Mouse (Mus musculus) neural tube, embryonic 11.5 days (tissue): ENCODE data around the gene Ceacam10. TPM values are rescaled to one million over a fixed set of nuclear protein-coding genes. Genes with fewer than 3 reads are reported as not detected.

Experiments used
- ATAC-seq: fragments of 200-750 bp; cut with Nextera tagmentation; 2 replicates; pipeline ENCODE4 v1.8.0; 2017; ENCODE audit warnings: moderate number of reproducible peaks, mild to moderate bottlenecking, moderate TSS enrichment, moderate library complexity; ENCODE audit not compliant: insufficient read depth, low FRiP score, low TSS enrichment
- DNase-seq: peaks from one replicate; pipeline ENCODE4 v3.0.0-alpha.2; 2015; ENCODE audit warnings: low spot score
- H3K27ac ChIP-seq: fragments of 300-500 bp; sonication (generic); 2 replicates; pipeline ENCODE4 v1.5.1; 2014; ENCODE audit warnings: low read depth, mild to moderate bottlenecking, low read length
- H3K27me3 ChIP-seq: fragments of 300-500 bp; sonication (generic); 2 replicates; pipeline ENCODE4 v1.6.1; 2014; ENCODE audit warnings: mild to moderate bottlenecking, low read length, mixed read lengths; ENCODE audit not compliant: control insufficient read depth, insufficient read depth
- H3K36me3 ChIP-seq: fragments of 300-500 bp; sonication (generic); 2 replicates; pipeline ENCODE4 v1.6.1; 2014; ENCODE audit warnings: mild to moderate bottlenecking, low read length, moderate library complexity, mixed read lengths; ENCODE audit not compliant: control insufficient read depth, insufficient read depth
- H3K4me1 ChIP-seq: fragments of 300-500 bp; sonication (generic); 2 replicates; pipeline ENCODE4 v1.6.1; 2014; ENCODE audit warnings: low read length, mixed read lengths; ENCODE audit not compliant: control insufficient read depth, insufficient read depth
- H3K4me2 ChIP-seq: fragments of 300-500 bp; sonication (generic); 2 replicates; pipeline ENCODE4 v1.6.1; 2014; ENCODE audit warnings: low read depth, mild to moderate bottlenecking, moderate library complexity
- H3K4me3 ChIP-seq: fragments of 300-500 bp; sonication (generic); 2 replicates; pipeline ENCODE4 v1.5.1; 2014; ENCODE audit warnings: low read depth, low read length
- H3K9ac ChIP-seq: fragments of 300-500 bp; sonication (generic); 2 replicates; pipeline ENCODE4 v1.6.1; 2014; ENCODE audit warnings: mild to moderate bottlenecking, low read length
- H3K9me3 ChIP-seq: fragments of 300-500 bp; sonication (generic); 2 replicates; pipeline ENCODE4 v1.6.1; 2016; ENCODE audit warnings: low read length; ENCODE audit not compliant: control insufficient read depth
- WGBS: fragments of 180-500 bp; shearing (Covaris S2); extraction: QIAGEN DNeasy Blood & Tissue Kit; methylation state at CpG from one replicate; pipeline ENCODE4 v1.1.7; 2014; 5-methylcytosine and 5-hydroxymethylcytosine counted together
- polyA plus RNA-seq: library from polyadenylated mRNA; unstranded; fragments of >200 nt; fragmentation: Nextera tagmentation; extraction: Ambion mirVana; gene quantifications from 2 replicates; pipeline ENCODE4 v1.2.1, GENCODE M21; 2014

Ceacam10 gene
- polyA plus RNA-seq, 1 experiment from 2014 or later: not detected

- no peaks in the 10 kb centered on the region for H3K27me3 ChIP-seq
- H3K4me3 ChIP-seq: no peak overlapping the region
- H3K9ac ChIP-seq: no peak overlapping the region
- DNase-seq (no peak), ATAC-seq (no peak)
- no peak overlapping the region for H3K4me2 ChIP-seq
- H3K4me1 ChIP-seq: no peaks in the 10 kb centered on the region
- H3K9me3 ChIP-seq: no peaks in the 10 kb centered on the region
- 90% methylated on average over 4 of the region's 4 CpGs for WGBS
- H3K36me3 ChIP-seq: no peaks in the 10 kb centered on the region
- H3K27ac ChIP-seq: no peak overlapping the region
Measured at GRCm38 (mm10) chr7:24827181-24827580, 50.2 kb downstream of the Ceacam10 start.

Other genes with a start within 250 kb of the Ceacam10 start
- 16.4 and 19.1 TPM in 2 replicates for gene Irgq, start 246.5 kb upstream of the Ceacam10 start, polyA plus RNA-seq
- gene Pinlyp, start 231.1 kb upstream of the Ceacam10 start, polyA plus RNA-seq: not detected in 2 replicates
- gene Xrcc1, start 230.9 kb upstream of the Ceacam10 start, polyA plus RNA-seq: 100 and 120 TPM in 2 replicates
- 23.4 and 23.5 TPM in 2 replicates for gene Ethe1, start 189.7 kb upstream of the Ceacam10 start, polyA plus RNA-seq
- 1.7 and 2.1 TPM in 2 replicates for gene Zfp575, start 189.6 kb upstream of the Ceacam10 start, polyA plus RNA-seq
- 0.11 TPM in 1 of 2 replicates, not detected in the other for gene Phldb3, start 166.4 kb upstream of the Ceacam10 start, polyA plus RNA-seq
- gene Lypd3, start 140.7 kb upstream of the Ceacam10 start, polyA plus RNA-seq: 0.76 and 0.99 TPM in 2 replicates
- gene Tex101, start 100.5 kb upstream of the Ceacam10 start, polyA plus RNA-seq: not detected in 2 replicates
- not detected in 2 replicates for gene BC049730, start 68.0 kb upstream of the Ceacam10 start, polyA plus RNA-seq
- gene Gm4763, start 50.3 kb upstream of the Ceacam10 start, polyA plus RNA-seq: not detected in 2 replicates
- gene Cd177, start 16.9 kb upstream of the Ceacam10 start, polyA plus RNA-seq: not detected in 2 replicates
- 21.0 and 23.9 TPM in 2 replicates for gene Gm9844, start 85.0 kb downstream of the Ceacam10 start, polyA plus RNA-seq
- gene Lypd4, start 92.7 kb downstream of the Ceacam10 start, polyA plus RNA-seq: not detected in 2 replicates
- not detected in 2 replicates for gene Dmrtc2, start 92.9 kb downstream of the Ceacam10 start, polyA plus RNA-seq
- 1,782 and 1,828 TPM in 2 replicates for gene Rps19, start 107.2 kb downstream of the Ceacam10 start, polyA plus RNA-seq
- gene Cd79a, start 120.2 kb downstream of the Ceacam10 start, polyA plus RNA-seq: 0.27 TPM in 1 of 2 replicates, not detected in the other
- 52.3 and 56.5 TPM in 2 replicates for gene Arhgef1, start 125.7 kb downstream of the Ceacam10 start, polyA plus RNA-seq
- gene Gm4881, start 167.3 kb downstream of the Ceacam10 start, polyA plus RNA-seq: 0.28 and 0.86 TPM in 2 replicates
- gene Rabac1, start 195.5 kb downstream of the Ceacam10 start, polyA plus RNA-seq: 111 and 118 TPM in 2 replicates
- 50.6 and 59.9 TPM in 2 replicates for gene Atp1a3, start 228.8 kb downstream of the Ceacam10 start, polyA plus RNA-seq